Mouse (Mus musculus) MEL (cell line): ENCODE measurements around the gene Runx1. TPM values are rescaled to one million over a fixed set of nuclear protein-coding genes. Genes with fewer than 3 reads are reported as not detected.

Experiments used
- DNase-seq: peaks from one replicate; pipeline ENCODE4 v3.0.0; 2011; ENCODE audit warnings: low read depth, low spot score
- H3K27ac ChIP-seq: 2 replicates; pipeline ENCODE4 v1.5.1; 2012; ENCODE audit warnings: low read depth, mild to moderate bottlenecking, control low read depth, low read length, moderate library complexity; ENCODE audit not compliant: control insufficient read depth
- H3K27me3 ChIP-seq, 2 experiments: fragments of 150-350 bp in 1 of 2; sonication (generic) in 1 of 2; 2 replicates each; pipeline ENCODE4 v1.6.1; 2012; ENCODE audit warnings: low read length in 2 of 2, mild to moderate bottlenecking in 2 of 2, improper control_type of control experiment in 1 of 2, moderate library complexity in 1 of 2; ENCODE audit not compliant: insufficient read depth in 2 of 2, control insufficient read depth in 1 of 2
- H3K36me3 ChIP-seq, 2 experiments: 2 replicates each; pipeline ENCODE4 v1.6.1; 2012 to 2014; ENCODE audit warnings: low read length in 2 of 2, improper control_type of control experiment in 1 of 2, inconsistent platforms in 1 of 2, mild to moderate bottlenecking in 1 of 2; ENCODE audit not compliant: insufficient read depth in 2 of 2, control insufficient read depth in 1 of 2
- H3K4me1 ChIP-seq, 2 experiments: fragments of 150-350 bp in 1 of 2; sonication (generic) in 1 of 2; 2 replicates each; pipeline ENCODE4 v1.6.1; 2012; ENCODE audit warnings: low read length in 2 of 2, improper control_type of control experiment in 1 of 2, mild to moderate bottlenecking in 1 of 2; ENCODE audit not compliant: insufficient read depth in 2 of 2, control insufficient read depth in 1 of 2
- H3K4me3 ChIP-seq, 2 experiments: fragments of 150-350 bp in 1 of 2; sonication (generic) in 1 of 2; 2 replicates each; pipeline ENCODE4 v1.5.1; 2012; ENCODE audit warnings: low read depth in 2 of 2, low read length in 2 of 2, mild to moderate bottlenecking in 2 of 2, moderate library complexity in 2 of 2, control low read depth in 1 of 2, improper control_type of control experiment in 1 of 2; ENCODE audit not compliant: control insufficient read depth in 1 of 2, insufficient read depth in 1 of 2
- H3K79me2 ChIP-seq: 2 replicates; pipeline ENCODE4 v1.6.1; 2012; ENCODE audit warnings: mild to moderate bottlenecking, low read length, moderate library complexity; ENCODE audit not compliant: control insufficient read depth, poor library complexity, insufficient read depth
- H3K9ac ChIP-seq: 2 replicates; pipeline ENCODE4 v1.6.1; 2012; ENCODE audit warnings: low read depth, mild to moderate bottlenecking, control low read depth, low read length, moderate library complexity; ENCODE audit not compliant: control insufficient read depth, poor library complexity, severe bottlenecking
- H3K9me3 ChIP-seq: fragments of 150-350 bp; sonication (generic); replicated peaks from 2 replicates; pipeline ENCODE4 v1.6.1; 2012; ENCODE audit warnings: mild to moderate bottlenecking, low read length, improper control_type of control experiment, moderate library complexity; ENCODE audit not compliant: insufficient read depth
- CHD1 ChIP-seq: IDR thresholded peaks from 2 replicates; pipeline ENCODE4 v1.6.1; 2012; ENCODE audit warnings: low read depth, mild to moderate bottlenecking, inconsistent platforms, low read length, improper control_type of control experiment
- ELF1 ChIP-seq: IDR thresholded peaks from 2 replicates; pipeline ENCODE4 v1.6.1; 2014; ENCODE audit warnings: low read depth, mild to moderate bottlenecking, inconsistent platforms, low read length, improper control_type of control experiment, moderate library complexity
- EP300 ChIP-seq, 2 experiments: IDR thresholded peaks; 2 replicates each; pipeline ENCODE4 v1.6.1; 2011; ENCODE audit warnings: improper control_type of control experiment in 2 of 2, low read length in 2 of 2, low read depth in 1 of 2, mild to moderate bottlenecking in 1 of 2
- GABPA ChIP-seq: IDR thresholded peaks from 2 replicates; pipeline ENCODE4 v1.6.1; 2012; ENCODE audit warnings: low read depth, mild to moderate bottlenecking, inconsistent platforms, low read length, improper control_type of control experiment, moderate library complexity
- GATA1 ChIP-seq: IDR thresholded peaks from 2 replicates; pipeline ENCODE4 v1.6.1; 2011; ENCODE audit warnings: low read depth, low read length, improper control_type of control experiment
- KAT2A ChIP-seq: conservative IDR thresholded peaks from 2 replicates; pipeline ENCODE4 v1.6.1; 2012; ENCODE audit warnings: low read depth, low read length, improper control_type of control experiment, inconsistent platforms
- MEF2A ChIP-seq: IDR thresholded peaks from 2 replicates; pipeline ENCODE4 v1.6.1; 2014; ENCODE audit warnings: low read depth, mild to moderate bottlenecking, inconsistent platforms, low read length, improper control_type of control experiment; ENCODE audit not compliant: poor library complexity, insufficient replicate concordance, severe bottlenecking; ENCODE audit errors: extremely low read depth
- NRF1 ChIP-seq: IDR thresholded peaks from 2 replicates; pipeline ENCODE4 v1.6.1; 2014; ENCODE audit warnings: low read depth, mild to moderate bottlenecking, inconsistent platforms, low read length, improper control_type of control experiment, moderate library complexity; ENCODE audit not compliant: poor library complexity, insufficient read depth, severe bottlenecking
- POLR2AphosphoS2 ChIP-seq: IDR thresholded peaks from 2 replicates; pipeline ENCODE4 v1.6.1; 2011; ENCODE audit warnings: low read length, improper control_type of control experiment
- RAD21 ChIP-seq: IDR thresholded peaks from 2 replicates; pipeline ENCODE4 v1.6.1; 2011; ENCODE audit warnings: mild to moderate bottlenecking, low read depth, low read length, improper control_type of control experiment
- SMC3 ChIP-seq: IDR thresholded peaks from 2 replicates; pipeline ENCODE4 v1.6.1; 2011; ENCODE audit warnings: low read depth, low read length, improper control_type of control experiment
- TAL1 ChIP-seq: IDR thresholded peaks from 2 replicates; pipeline ENCODE4 v1.6.1; 2012; ENCODE audit warnings: mild to moderate bottlenecking, inconsistent platforms, low read length, moderate library complexity, mixed read lengths
- TBP ChIP-seq: IDR thresholded peaks from 2 replicates; pipeline ENCODE4 v1.8.0; 2011; ENCODE audit warnings: low read depth, low read length, improper control_type of control experiment
- UBTF ChIP-seq: IDR thresholded peaks from 2 replicates; pipeline ENCODE4 v1.6.1; 2012; ENCODE audit warnings: low read depth, mild to moderate bottlenecking, inconsistent platforms, low read length, improper control_type of control experiment, moderate library complexity, borderline replicate concordance; ENCODE audit not compliant: insufficient read depth
- USF1 ChIP-seq: IDR thresholded peaks from 2 replicates; pipeline ENCODE4 v1.6.1; 2014; ENCODE audit warnings: low read depth, mild to moderate bottlenecking, inconsistent platforms, low read length, improper control_type of control experiment, moderate library complexity
- ZMIZ1 ChIP-seq: IDR thresholded peaks from 2 replicates; pipeline ENCODE4 v1.6.1; 2012; ENCODE audit warnings: low read depth, mild to moderate bottlenecking, inconsistent platforms, low read length, improper control_type of control experiment, moderate library complexity
- polyA plus RNA-seq, 2 experiments: library from polyadenylated mRNA; stranded (reverse) in 1 of 2; unstranded in 1 of 2; fragments of >175 nt in 1 of 2; fragments of >200 nt in 1 of 2; gene quantifications; 2 replicates each; pipeline versions ENCODE4 v1.2.1 to v1.2.4; 2012; ENCODE audit warnings: low replicate concordance in 2 of 2, low read depth in 1 of 2; ENCODE audit not compliant: insufficient read length in 2 of 2, insufficient read depth in 1 of 2, missing spikeins in 1 of 2
- total RNA-seq: library from RNA; depleted of rRNA; stranded (reverse); fragments of 300-350 nt; gene quantifications from 2 replicates; pipeline ENCODE4 v1.2.3, GENCODE M21; 2012

Runx1 gene
- total and polyA plus RNA-seq, 3 experiments: 14.3 to 23.5 TPM; not detected in 1

DNA sequence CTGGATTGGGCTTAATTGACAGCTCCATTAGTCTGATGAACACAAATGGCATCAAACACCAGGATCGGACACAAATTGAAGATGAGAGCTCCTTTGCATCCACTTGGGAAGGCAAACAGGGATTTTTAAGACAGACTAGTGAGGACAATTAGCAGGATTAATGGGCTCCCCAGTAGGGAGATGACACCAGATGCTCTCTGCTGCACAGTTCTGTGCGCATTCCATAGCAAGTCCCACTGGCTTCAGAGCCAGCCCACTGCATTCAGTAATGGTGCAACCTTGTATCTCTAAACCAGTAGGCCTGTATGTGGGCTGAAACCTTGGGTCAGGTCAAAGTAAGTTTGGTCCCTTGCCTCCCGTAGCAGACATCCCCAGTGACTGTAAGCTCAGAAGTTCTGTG, 80.7 kb downstream of the Runx1 start:
- H3K9me3 ChIP-seq: no peaks in the 10 kb centered on the region
- H3K27me3 ChIP-seq: no peaks in the 10 kb centered on the region
- no peak for TF ChIP-seq RAD21
- H3K27ac ChIP-seq: no peak overlapping the region
- H3K4me3 ChIP-seq: no peak overlapping the region
- DNase-seq: no peak
- H3K9ac ChIP-seq: no peak overlapping the region
- peaks cover 5 to 25% of the 10 kb centered on the region in 2 experiments for H3K36me3 ChIP-seq
- H3K79me2 ChIP-seq: peaks cover 5% of the 10 kb centered on the region; the same call in 1 of the 2 replicates
- peaks cover 18 to 28% of the 10 kb centered on the region in 2 experiments for H3K4me1 ChIP-seq

GRCm38 (mm10) chr16:92744172-92744777, 81.7 kb downstream of the Runx1 start:
- peaks cover 7 to 20% of the 10 kb centered on the region in 2 experiments for H3K36me3 ChIP-seq
- TF ChIP-seq EP300 (IDR thresholded peaks at IDR 0.05; ENCODE audit: low read depth in 1 of 2, low read length in 2 of 2): no peak
- no peak for TF ChIP-seq CHD1
- TF ChIP-seq USF1: no peak
- no peak for TF ChIP-seq ELF1
- TF ChIP-seq ZMIZ1: no peak
- no peak for TF ChIP-seq TAL1
- TF ChIP-seq NRF1: no peak
- TF ChIP-seq GABPA: no peak
- TF ChIP-seq KAT2A: no peak
- no peak for TF ChIP-seq SMC3
- no peak for DNase-seq

GRCm38 (mm10) chr16:92743755-92744154, 82.2 kb downstream of the Runx1 start:
- Histone ChIP-seq H3K27ac (no peak overlapping the region), H3K9ac (no peak overlapping the region), H3K79me2 (peaks cover 5% of the 10 kb centered on the region; the same call in 1 of the 2 replicates), H3K9me3 (no peaks in the 10 kb centered on the region), H3K4me1 (peaks cover 17% of the 10 kb centered on the region in 2 experiments), H3K36me3 (peaks cover 7 to 16% of the 10 kb centered on the region in 2 experiments), H3K27me3 (no peaks in the 10 kb centered on the region), H3K4me3 (no peak overlapping the region)
- TF ChIP-seq TBP (no peak), GATA1 (no peak), TAL1 (no peak), UBTF (no peak), POLR2AphosphoS2 (no peak), MEF2A (no peak)
- DNase-seq: no peak

More at GRCm38 (mm10) chr16:92744172-92744777, 81.7 kb downstream of the Runx1 start:
- Histone ChIP-seq H3K79me2 (peaks cover 5% of the 10 kb centered on the region; the same call in 1 of the 2 replicates), H3K9ac (no peak overlapping the region), H3K27ac (no peak overlapping the region), H3K4me3 (no peak overlapping the region), H3K27me3 (no peaks in the 10 kb centered on the region), H3K4me1 (peaks cover 18 to 22% of the 10 kb centered on the region in 2 experiments), H3K9me3 (no peaks in the 10 kb centered on the region)
